ENCODE assay signal across 25 mouse cellular contexts in the genomic region with DNA sequence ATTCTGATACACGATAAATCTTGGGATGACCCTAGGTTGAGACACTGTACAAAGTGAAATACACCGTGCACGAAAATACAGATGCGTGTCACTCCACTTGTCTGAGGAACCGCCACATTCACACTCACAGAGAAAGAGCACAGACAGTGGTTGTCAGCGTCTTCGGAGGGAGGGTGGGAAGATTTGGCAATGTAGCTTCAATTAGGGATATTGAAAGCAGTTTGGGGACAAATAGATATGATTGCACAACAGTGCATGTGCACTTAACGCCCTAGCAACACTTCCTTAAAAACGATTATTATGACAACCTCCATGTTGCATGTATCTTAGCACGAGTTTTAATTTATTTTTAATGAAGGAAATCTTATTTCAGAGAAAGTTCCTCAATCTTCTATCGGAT. TPM values are rescaled to one million over a fixed set of nuclear protein-coding genes. Genes with fewer than 3 reads are reported as not detected.
"Had no signal": no experiment of that assay in that cellular context is flagged by ENCODE, and none has a peak within 500 bp of the region (broad histone marks: within the 10 kb centered on the region; RNA-seq: fewer than 3 reads in every experiment).

No protein-coding gene starts in this region.

- H3K27me3 ChIP-seq: liver, embryonic 13.5 days; liver, embryonic 15.5 days; lung, embryonic 15.5 days; megakaryocyte, embryonic 14.5 days; midbrain, embryonic 13.5 days; midbrain, embryonic 15.5 days; neural tube, embryonic 12.5 days had no signal

- H3K4me3 ChIP-seq: liver, embryonic 13.5 days; liver, embryonic 15.5 days; lung, embryonic 15.5 days; megakaryocyte, embryonic 14.5 days; midbrain, embryonic 13.5 days; midbrain, embryonic 15.5 days; neural tube, embryonic 12.5 days had no signal

- H3K9ac ChIP-seq: liver, embryonic 13.5 days; liver, embryonic 15.5 days; liver, postnatal 0 days; lung, embryonic 15.5 days; midbrain, embryonic 13.5 days; midbrain, embryonic 15.5 days; neural tube, embryonic 12.5 days had no signal

- H3K4me2 ChIP-seq: liver, embryonic 13.5 days; liver, embryonic 15.5 days; lung, embryonic 15.5 days; midbrain, embryonic 11.5 days; midbrain, embryonic 13.5 days; midbrain, embryonic 15.5 days; neural tube, embryonic 12.5 days had no signal

- DNase-seq: liver, embryonic 13.5 days; liver, postnatal 0 days; lung, adult 2 months; lung, postnatal 10 days; retina, postnatal 1 day; right cerebral cortex, adult 18-20 months; right cerebral cortex, postnatal 25 days; right cerebral cortex, postnatal 4 days; spleen, adult 18-20 months; thymus, adult 18-20 months; thymus, postnatal 14 days; thymus, postnatal 36 days had no signal

- ATAC-seq: liver, postnatal 0 days; midbrain, embryonic 13.5 days; midbrain, embryonic 15.5 days had no signal

- H3K36me3 ChIP-seq: liver, embryonic 13.5 days; liver, embryonic 15.5 days; lung, embryonic 15.5 days; midbrain, embryonic 13.5 days; midbrain, embryonic 15.5 days; neural tube, embryonic 12.5 days had no signal

- H3K4me1 ChIP-seq: liver, embryonic 13.5 days; liver, embryonic 15.5 days; lung, embryonic 15.5 days; megakaryocyte, embryonic 14.5 days; midbrain, embryonic 13.5 days; midbrain, embryonic 15.5 days; neural tube, embryonic 12.5 days had no signal

- H3K27ac ChIP-seq: liver, embryonic 13.5 days; liver, embryonic 15.5 days; lung, embryonic 15.5 days; macrophage; midbrain, embryonic 13.5 days; midbrain, embryonic 15.5 days; neural tube, embryonic 12.5 days had no signal

- H3K9me3 ChIP-seq: liver, embryonic 13.5 days; liver, embryonic 15.5 days; lung, embryonic 15.5 days; midbrain, embryonic 13.5 days; midbrain, embryonic 15.5 days; neural tube, embryonic 12.5 days had no signal

RNA-seq across cellular contexts. Expression of a gene that starts 51.8 kb away (rescaled TPM):
- total RNA-seq: midbrain, postnatal 0 days; monocyte, adult 5-6 weeks had no signal
- polyA plus RNA-seq: liver, embryonic 13.5 days; liver, embryonic 15.5 days; liver, postnatal 0 days; lung, adult 2 months; lung, embryonic 15.5 days; macrophage; midbrain, embryonic 11.5 days; midbrain, embryonic 13.5 days; neural tube, embryonic 12.5 days; small intestine, adult 2 months; stomach, embryonic 14.5 days; thymus, postnatal 0 days had no signal
